Mouse (Mus musculus) lung, embryonic 14.5 days (tissue): Measurements from ENCODE around the gene Syt17. TPM values are rescaled to one million over a fixed set of nuclear protein-coding genes. Genes with fewer than 3 reads are reported as not detected.
A peak's percentile ranks its signal among the peaks of the same experiment; 100 is the strongest.

Source experiments
- ATAC-seq: fragments of 200-750 bp; cut with Nextera tagmentation; 2 replicates; pipeline ENCODE4 v1.8.0; 2017; ENCODE audit warnings: mild to moderate bottlenecking, moderate TSS enrichment, moderate library complexity; ENCODE audit not compliant: insufficient read depth
- DNase-seq: peaks from one replicate; pipeline ENCODE4 v3.0.0-alpha.2; 2015
- H3K27ac ChIP-seq: fragments of 300-500 bp; sonication (generic); 2 replicates; pipeline ENCODE4 v1.5.1; 2014; ENCODE audit warnings: low read depth, mild to moderate bottlenecking, moderate library complexity
- H3K27me3 ChIP-seq: fragments of 300-500 bp; sonication (generic); 2 replicates; pipeline ENCODE4 v1.6.1; 2014; ENCODE audit warnings: low read length, control low read depth; ENCODE audit not compliant: insufficient read depth
- H3K36me3 ChIP-seq: fragments of 300-500 bp; sonication (generic); 2 replicates; pipeline ENCODE4 v1.6.1; 2014; ENCODE audit warnings: control low read depth; ENCODE audit not compliant: insufficient read depth
- H3K4me1 ChIP-seq: fragments of 300-500 bp; sonication (generic); 2 replicates; pipeline ENCODE4 v1.6.1; 2014; ENCODE audit warnings: antibody characterized with exemption, control low read depth; ENCODE audit not compliant: insufficient read depth
- H3K4me2 ChIP-seq: fragments of 300-500 bp; sonication (generic); 2 replicates; pipeline ENCODE4 v1.6.1; 2014; ENCODE audit warnings: mild to moderate bottlenecking
- H3K4me3 ChIP-seq: fragments of 300-500 bp; sonication (generic); 2 replicates; pipeline ENCODE4 v1.5.1; 2014; ENCODE audit warnings: low read depth, low read length
- H3K9ac ChIP-seq: fragments of 300-500 bp; sonication (generic); 2 replicates; pipeline ENCODE4 v1.6.1; 2014
- H3K9me3 ChIP-seq: fragments of 300-500 bp; sonication (generic); 2 replicates; pipeline ENCODE4 v1.6.1; 2016; ENCODE audit warnings: low read depth, low read length, control low read depth
- CTCF ChIP-seq: IDR thresholded peaks from 2 replicates; pipeline ENCODE4 v1.5.1; 2016; ENCODE audit warnings: antibody characterized with exemption, low read depth
- WGBS: fragments of 180-500 bp; shearing (Covaris S2); extraction: QIAGEN DNeasy Blood & Tissue Kit; methylation state at CpG from one replicate; pipeline ENCODE4 v1.1.7; 2014; 5-methylcytosine and 5-hydroxymethylcytosine counted together
- polyA plus RNA-seq: library from polyadenylated mRNA; unstranded; fragments of >200 nt; fragmentation: Nextera tagmentation; extraction: Ambion mirVana; gene quantifications from 2 replicates; pipeline ENCODE4 v1.2.1, GENCODE M21; 2014

The Syt17 gene
- 2.2 and 2.5 TPM in 2 replicates for polyA plus RNA-seq

GRCm38 (mm10) chr7:118448134-118448967 lies at the start of gene Syt17:
Syt17 (minus strand) TSS chr7:118448222.
- H3K4me1 ChIP-seq: peaks cover 7% of the 10 kb centered on the region; the same call in 1 of the 2 replicates
- peak; percentile 85 for DNase-seq
- peak; percentile 73 for TF ChIP-seq CTCF
- peak within 1 kb of the TSS; percentile 48 for H3K9ac ChIP-seq
- H3K4me2 ChIP-seq: peak within 1 kb of the TSS; percentile 97
- ATAC-seq: peak; percentile 64
- no peaks in the 10 kb centered on the region for H3K9me3 ChIP-seq
- under 1% methylated on average over 57 of the region's 58 CpGs for WGBS
- H3K27me3 ChIP-seq: peaks cover 17% of the 10 kb centered on the region
- no peak within 1 kb of the TSS for H3K27ac ChIP-seq
- no peaks in the 10 kb centered on the region for H3K36me3 ChIP-seq
- peak within 1 kb of the TSS; percentile 56 for H3K4me3 ChIP-seq

- DNase-seq (no peak), ATAC-seq (no peak)
- TF ChIP-seq CTCF: no peak
- H3K36me3 ChIP-seq: peaks cover 5% of the 10 kb centered on the region
- H3K9ac ChIP-seq: no peak overlapping the region
- H3K27ac ChIP-seq: no peak overlapping the region
- 69% methylated on average over 4 of the region's 4 CpGs for WGBS
- no peaks in the 10 kb centered on the region for H3K9me3 ChIP-seq
- H3K4me1 ChIP-seq: peaks cover 9% of the 10 kb centered on the region
- H3K4me2 ChIP-seq: no peak overlapping the region
- peaks cover 7% of the 10 kb centered on the region; the same call in 1 of the 2 replicates for H3K27me3 ChIP-seq
- no peak overlapping the region for H3K4me3 ChIP-seq
Measured at GRCm38 (mm10) chr7:118494892-118495579, 47.0 kb upstream of the Syt17 start.

GRCm38 (mm10) chr7:118493892-118494291 lies 45.9 kb upstream of the Syt17 start:
- Histone ChIP-seq H3K4me2 (no peak overlapping the region), H3K9me3 (no peaks in the 10 kb centered on the region), H3K27ac (no peak overlapping the region), H3K4me3 (no peak overlapping the region), H3K36me3 (peaks cover 16% of the 10 kb centered on the region), H3K4me1 (peaks cover 15% of the 10 kb centered on the region), H3K9ac (no peak overlapping the region), H3K27me3 (peaks cover 10% of the 10 kb centered on the region; the same call in 1 of the 2 replicates)
- ATAC-seq: no peak
- peak; percentile 41 for DNase-seq
- TF ChIP-seq CTCF: no peak
- WGBS: 71% methylated on average over 9 of the region's 9 CpGs

GRCm38 (mm10) chr7:118491431-118492147 lies 43.6 kb upstream of the Syt17 start, which contains the start of gene Itpripl2:
Itpripl2 (minus strand) TSS chr7:118491975.
- peak within 1 kb of the TSS; percentile 93 for H3K27ac ChIP-seq
- under 1% methylated on average over 55 of the region's 55 CpGs for WGBS
- peak; percentile 90 for ATAC-seq
- peak; percentile 87 for DNase-seq
- H3K36me3 ChIP-seq: peaks cover 19% of the 10 kb centered on the region
- H3K27me3 ChIP-seq: peaks cover 10% of the 10 kb centered on the region; the same call in 1 of the 2 replicates
- no peaks in the 10 kb centered on the region for H3K9me3 ChIP-seq
- H3K4me3 ChIP-seq: peak within 1 kb of the TSS; percentile 74
- peak within 1 kb of the TSS; percentile 95 for H3K9ac ChIP-seq
- no peak; the same call in 1 of the 2 replicates for TF ChIP-seq CTCF
- H3K4me2 ChIP-seq: peak within 1 kb of the TSS; percentile 91
- peaks cover 28% of the 10 kb centered on the region for H3K4me1 ChIP-seq

- ATAC-seq: peak; percentile 5
- Histone ChIP-seq H3K36me3 (peaks cover 19% of the 10 kb centered on the region), H3K4me1 (peaks cover 28% of the 10 kb centered on the region), H3K9me3 (no peaks in the 10 kb centered on the region), H3K27ac (peak overlapping the region; percentile 93; the same call in 1 of the 2 replicates), H3K4me2 (peak overlapping the region; percentile 91), H3K9ac (peak overlapping the region; percentile 95), H3K4me3 (peak overlapping the region; percentile 74), H3K27me3 (peaks cover 10% of the 10 kb centered on the region; the same call in 1 of the 2 replicates)
- WGBS: 3% methylated on average over 67 of the region's 67 CpGs
- DNase-seq: peak; percentile 66
- peak; percentile 37 for TF ChIP-seq CTCF
Measured at GRCm38 (mm10) chr7:118490666-118491430, 42.8 kb upstream of the Syt17 start.
